Mouse (Mus musculus) liver, postnatal 0 days (tissue): ENCODE measurements around the gene Clpb. TPM values are rescaled to one million over a fixed set of nuclear protein-coding genes. Genes with fewer than 3 reads are reported as not detected.
"Not testable (repeated sequence)": the region's sequence is repeated elsewhere in the genome, so short reads cannot be mapped to it uniquely, and the experiment has no call there.

Source experiments
- ATAC-seq: fragments of 200-750 bp; cut with Nextera tagmentation; 2 replicates; pipeline ENCODE4 v1.8.0; 2017; ENCODE audit warnings: mild to moderate bottlenecking, moderate library complexity
- DNase-seq: peaks from one replicate; pipeline ENCODE4 v3.0.0-alpha.2; 2016
- H3K27ac ChIP-seq: fragments of 300-500 bp; sonication (generic); 2 replicates; pipeline ENCODE4 v1.5.1; 2014; ENCODE audit warnings: antibody characterized with exemption, moderate library complexity, mild to moderate bottlenecking, low read depth
- H3K27me3 ChIP-seq: fragments of 300-500 bp; sonication (generic); 2 replicates; pipeline ENCODE4 v1.6.1; 2014; ENCODE audit warnings: low read length, control low read depth, mixed read lengths; ENCODE audit not compliant: insufficient read depth
- H3K36me3 ChIP-seq: fragments of 300-500 bp; sonication (generic); replicated peaks from 2 replicates; pipeline ENCODE4 v1.6.1; 2014; ENCODE audit warnings: mild to moderate bottlenecking, control low read depth, low read length, moderate library complexity, mixed read lengths; ENCODE audit not compliant: insufficient read depth
- H3K4me1 ChIP-seq: fragments of 300-500 bp; sonication (generic); 2 replicates; pipeline ENCODE4 v1.6.1; 2014; ENCODE audit warnings: antibody characterized with exemption, mild to moderate bottlenecking, control low read depth; ENCODE audit not compliant: insufficient read depth
- H3K4me2 ChIP-seq: fragments of 300-500 bp; sonication (generic); 2 replicates; pipeline ENCODE4 v1.6.1; 2014; ENCODE audit warnings: low read depth, mild to moderate bottlenecking, low read length, moderate library complexity, mixed read lengths
- H3K4me3 ChIP-seq: fragments of 300-500 bp; sonication (generic); 2 replicates; pipeline ENCODE4 v1.5.1; 2014; ENCODE audit warnings: low read depth, low read length
- H3K9ac ChIP-seq: fragments of 300-500 bp; sonication (generic); replicated peaks from 2 replicates; pipeline ENCODE4 v1.6.1; 2014; ENCODE audit warnings: mild to moderate bottlenecking, moderate library complexity
- H3K9me3 ChIP-seq: fragments of 300-500 bp; sonication (generic); 2 replicates; pipeline ENCODE4 v1.6.1; 2016; ENCODE audit warnings: mild to moderate bottlenecking, control low read depth, low read length, mixed read lengths
- CTCF ChIP-seq: sonication (generic); IDR thresholded peaks from 2 replicates; pipeline ENCODE4 v1.5.1; 2016; ENCODE audit warnings: antibody characterized with exemption, low read depth
- EP300 ChIP-seq: IDR thresholded peaks from 2 replicates; pipeline ENCODE4 v1.6.1; 2016; ENCODE audit warnings: antibody characterized with exemption, low read depth, mild to moderate bottlenecking
- WGBS: fragments of 180-500 bp; shearing (Covaris S2); extraction: QIAGEN DNeasy Blood & Tissue Kit; methylation state at CpG from one replicate; pipeline ENCODE4 v1.1.7; 2014; ENCODE audit not compliant: insufficient replicate concordance; 5-methylcytosine and 5-hydroxymethylcytosine counted together
- polyA plus RNA-seq: library from polyadenylated mRNA; unstranded; fragments of >200 nt; fragmentation: Nextera tagmentation; extraction: Ambion mirVana; gene quantifications from 2 replicates; pipeline ENCODE4 v1.2.1, GENCODE M21; 2015

Gene Clpb
- polyA plus RNA-seq, 1 experiment from 2014 or later: 16.3 TPM

- Histone ChIP-seq H3K9ac (no peak overlapping the region), H3K4me3 (no peak overlapping the region), H3K36me3 (no peaks in the 10 kb centered on the region), H3K27me3 (0 out of 2 replicates have a peak, but pooled peaks cover 4% of the 10 kb centered on the region), H3K9me3 (no peaks in the 10 kb centered on the region), H3K4me2 (no peak overlapping the region), H3K27ac (no peak overlapping the region), H3K4me1 (no peaks in the 10 kb centered on the region)
- DNase-seq (no peak), ATAC-seq (no peak)
- WGBS: 39% methylated on average over 6 of the region's 6 CpGs
- TF ChIP-seq CTCF: no peak
- no peak for TF ChIP-seq EP300
These were observed 39.1 kb upstream of the Clpb start for GRCm38 (mm10) chr7:101624283-101624682.

DNA sequence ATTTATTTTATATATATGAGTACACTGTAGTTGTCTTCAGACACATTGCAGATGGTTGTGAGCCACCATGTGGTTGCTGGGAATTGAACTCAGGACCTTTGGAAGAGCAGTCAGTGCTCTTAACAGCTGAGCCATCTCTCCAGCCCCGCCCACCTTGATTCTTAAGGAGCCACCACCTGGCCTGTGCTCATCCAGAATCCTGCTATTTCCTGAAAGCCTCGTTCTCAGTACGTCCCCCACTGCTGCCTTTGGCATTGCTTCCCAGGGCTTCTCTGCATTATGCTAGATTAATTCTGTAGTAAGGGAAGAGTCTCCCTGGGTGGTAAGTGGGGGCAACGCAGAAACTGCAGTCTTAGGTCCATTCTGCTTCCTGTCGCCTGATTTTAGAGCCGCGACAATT lies 36.3 kb upstream of the Clpb start:
- H3K4me2 ChIP-seq, ATAC-seq, H3K9ac ChIP-seq, DNase-seq, H3K4me3 ChIP-seq, H3K27ac ChIP-seq, H3K36me3 ChIP-seq, H3K4me1 ChIP-seq, H3K9me3 ChIP-seq, H3K27me3 ChIP-seq: not testable (repeated sequence)
- 68% methylated on average over 7 of the region's 7 CpGs for WGBS

DNA sequence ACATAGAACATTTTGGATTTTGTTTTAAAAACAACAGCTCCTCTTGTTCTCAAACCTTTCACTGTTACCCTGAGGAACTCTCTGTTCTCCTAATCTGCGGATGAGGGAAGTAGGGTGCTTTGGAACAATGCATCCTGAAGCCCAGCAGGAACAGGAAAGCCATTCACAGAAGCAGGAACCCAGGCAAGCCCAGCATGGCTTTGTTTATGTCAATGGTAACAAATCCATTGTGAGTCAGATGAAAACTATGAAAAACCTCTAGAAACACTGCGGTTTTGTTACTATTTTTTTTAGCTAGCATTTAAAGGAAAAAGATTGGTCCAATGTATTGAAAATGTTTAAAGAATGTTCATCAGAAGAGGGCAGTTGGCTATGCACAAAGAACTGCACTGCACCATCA lies 35.0 kb upstream of the Clpb start:
- no peak overlapping the region for H3K9ac ChIP-seq
- TF ChIP-seq EP300: no peak
- no peak for TF ChIP-seq CTCF
- 40% methylated on average over 2 of the region's 2 CpGs for WGBS
- no peaks in the 10 kb centered on the region for H3K36me3 ChIP-seq
- H3K4me2 ChIP-seq: no peak overlapping the region
- H3K27ac ChIP-seq: no peak overlapping the region
- DNase-seq (no peak), ATAC-seq (no peak)
- no peak overlapping the region for H3K4me3 ChIP-seq
- H3K27me3 ChIP-seq: no peaks in the 10 kb centered on the region
- no peaks in the 10 kb centered on the region for H3K4me1 ChIP-seq
- no peaks in the 10 kb centered on the region; the same call in 1 of the 2 replicates for H3K9me3 ChIP-seq

GRCm38 (mm10) chr7:101633629-101634177 lies 29.7 kb upstream of the Clpb start:
- H3K27ac ChIP-seq: no peak overlapping the region
- 82% methylated on average over 8 of the region's 8 CpGs for WGBS
- no peak overlapping the region for H3K4me3 ChIP-seq
- ATAC-seq (no peak), DNase-seq (no peak)
- H3K27me3 ChIP-seq: no peaks in the 10 kb centered on the region
- no peak for TF ChIP-seq EP300
- no peak for TF ChIP-seq CTCF
- no peak overlapping the region for H3K4me2 ChIP-seq
- no peaks in the 10 kb centered on the region for H3K36me3 ChIP-seq
- no peak overlapping the region for H3K9ac ChIP-seq
- H3K9me3 ChIP-seq: no peaks in the 10 kb centered on the region; the same call in 1 of the 2 replicates
- no peaks in the 10 kb centered on the region for H3K4me1 ChIP-seq

- Histone ChIP-seq H3K4me1 (no peaks in the 10 kb centered on the region), H3K9me3 (no peaks in the 10 kb centered on the region; the same call in 1 of the 2 replicates), H3K36me3 (no peaks in the 10 kb centered on the region), H3K9ac (no peak overlapping the region), H3K4me2 (no peak overlapping the region), H3K27me3 (no peaks in the 10 kb centered on the region), H3K27ac (no peak overlapping the region), H3K4me3 (no peak overlapping the region)
- ATAC-seq: no peak
- TF ChIP-seq CTCF: no peak
- no peak for TF ChIP-seq EP300
- 59% methylated on average over 4 of the region's 4 CpGs for WGBS
- DNase-seq: no peak
These were observed 28.9 kb upstream of the Clpb start for GRCm38 (mm10) chr7:101634513-101634912.

GRCm38 (mm10) chr7:101636056-101636455 lies 27.4 kb upstream of the Clpb start:
- Histone ChIP-seq H3K27ac (no peak overlapping the region), H3K4me1 (no peaks in the 10 kb centered on the region), H3K4me2 (no peak overlapping the region), H3K9ac (no peak overlapping the region), H3K9me3 (no peaks in the 10 kb centered on the region; the same call in 1 of the 2 replicates), H3K36me3 (no peaks in the 10 kb centered on the region), H3K27me3 (no peaks in the 10 kb centered on the region), H3K4me3 (no peak overlapping the region)
- TF ChIP-seq EP300 (no peak), CTCF (no peak)
- DNase-seq (no peak), ATAC-seq (no peak)
- 83% methylated on average over 2 of the region's 2 CpGs for WGBS

DNA sequence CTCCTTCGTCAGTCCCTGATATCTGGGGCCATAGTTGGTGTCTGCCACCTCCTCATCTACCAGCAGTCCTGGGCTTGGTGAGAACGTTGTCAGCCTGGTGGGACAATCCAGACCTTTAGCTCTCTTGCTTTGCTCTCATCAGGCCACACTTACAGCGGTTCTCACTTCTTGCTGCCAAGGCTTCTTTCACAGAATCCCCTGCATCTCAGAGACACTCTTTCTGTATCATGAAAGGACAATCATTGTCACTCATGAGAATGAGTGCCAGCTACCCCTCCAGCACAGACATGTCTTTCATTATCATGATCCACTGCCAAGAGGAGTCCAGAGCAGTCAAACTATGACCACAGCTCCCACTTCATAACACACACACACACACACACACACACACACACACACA lies 19.6 kb upstream of the Clpb start:
- 77% methylated on average over 3 of the region's 3 CpGs for WGBS
- Histone ChIP-seq H3K9me3 (no peaks in the 10 kb centered on the region), H3K27me3 (no peaks in the 10 kb centered on the region), H3K4me2 (no peak overlapping the region), H3K4me1 (no peaks in the 10 kb centered on the region), H3K27ac (no peak overlapping the region), H3K4me3 (no peak overlapping the region), H3K36me3 (no peaks in the 10 kb centered on the region), H3K9ac (no peak overlapping the region)
- no peak for TF ChIP-seq EP300
- ATAC-seq: no peak
- DNase-seq: no peak
